8 mouse cellular contexts compared by ENCODE assay signal in genomic region chr3:60601686-60602085, GRCm38 (mm10).
A peak's percentile ranks its signal among the peaks of the same experiment; 100 is the strongest.
DNase-seq lines count a peak whose midpoint lies in the region; ATAC-seq and TF ChIP-seq lines count a peak whose summit lies in the region.

No protein-coding gene starts in this region.

- H3K79me3 ChIP-seq in C2C12 (ENCODE audit: low read depth) = peaks cover 52% of the 10 kb centered on the region

- H3K27ac ChIP-seq in embryonic facial prominence, embryonic 11.5 days (replicated peaks; ENCODE audit: low read depth, low read length) = no peak overlapping the region
- H3K27ac ChIP-seq in heart, embryonic 14.5 days (replicated peaks in 1 of 2; ENCODE audit: control insufficient read depth in 1 of 2, insufficient read depth in 1 of 2, low read depth in 2 of 2, low read length in 2 of 2) = no peak overlapping the region
- no peak overlapping the region for H3K27ac ChIP-seq in neural tube, embryonic 15.5 days (replicated peaks)

- H3K4me3 ChIP-seq in C2C12 (ENCODE audit: insufficient read depth, poor library complexity, severe bottlenecking) = no peak overlapping the region
- no peak overlapping the region for H3K4me3 ChIP-seq in embryonic facial prominence, embryonic 11.5 days (ENCODE audit: low read depth, low read length)
- no peak overlapping the region for H3K4me3 ChIP-seq in heart, embryonic 14.5 days (ENCODE audit: control insufficient read depth in 1 of 2, insufficient read depth in 1 of 2, low read depth in 1 of 2, low read length in 2 of 2)
- H3K4me3 ChIP-seq in neural tube, embryonic 15.5 days (replicated peaks) = no peak overlapping the region

- WGBS in embryonic facial prominence, embryonic 11.5 days = 20% methylated on average over 4 of the region's 4 CpGs
- WGBS in heart, embryonic 14.5 days = 24% methylated on average over 4 of the region's 4 CpGs
- 17% methylated on average over 4 of the region's 4 CpGs for WGBS in neural tube, embryonic 15.5 days

- TF ChIP-seq CTCF in C2C12 (IDR thresholded peaks at IDR 0.05; ENCODE audit: control insufficient read depth, insufficient read depth, insufficient read length) = peak; percentile 48

- no peak for ATAC-seq in embryonic facial prominence, embryonic 11.5 days (replicated peaks; ENCODE audit: insufficient number of reproducible peaks, low FRiP score, low TSS enrichment, low read depth)
- ATAC-seq in heart, embryonic 14.5 days (ENCODE audit: insufficient number of reproducible peaks, insufficient read depth, low FRiP score, low read depth) = peak; percentile 28; the same call in 1 of the 2 replicates
- ATAC-seq in neural tube, embryonic 15.5 days (ENCODE audit: low FRiP score) = peak; percentile 54; the same call in 1 of the 2 replicates

- peaks cover 76% of the 10 kb centered on the region for H3K79me2 ChIP-seq in C2C12 (ENCODE audit: control insufficient read depth, insufficient read depth)

- no peaks in the 10 kb centered on the region for H3K27me3 ChIP-seq in C2C12 (ENCODE audit: control insufficient read depth, insufficient read depth, insufficient read length)
- H3K27me3 ChIP-seq in embryonic facial prominence, embryonic 11.5 days (ENCODE audit: control insufficient read depth, insufficient read depth, low read length) = no peaks in the 10 kb centered on the region
- no peaks in the 10 kb centered on the region for H3K27me3 ChIP-seq in heart, embryonic 14.5 days (ENCODE audit: control insufficient read depth, insufficient read depth, low read length)
- no peaks in the 10 kb centered on the region for H3K27me3 ChIP-seq in neural tube, embryonic 15.5 days (replicated peaks)

- H3K4me2 ChIP-seq in embryonic facial prominence, embryonic 11.5 days (ENCODE audit: low read depth, low read length) = no peak overlapping the region
- no peak overlapping the region for H3K4me2 ChIP-seq in heart, embryonic 14.5 days (ENCODE audit: low read length)
- H3K4me2 ChIP-seq in neural tube, embryonic 15.5 days = no peak overlapping the region

- H3K9me3 ChIP-seq in embryonic facial prominence, embryonic 11.5 days (replicated peaks; ENCODE audit: control insufficient read depth, low read length) = no peaks in the 10 kb centered on the region
- no peaks in the 10 kb centered on the region for H3K9me3 ChIP-seq in heart, embryonic 14.5 days (ENCODE audit: control insufficient read depth, low read length)
- H3K9me3 ChIP-seq in neural tube, embryonic 15.5 days (replicated peaks) = no peaks in the 10 kb centered on the region

- H3K36me3 ChIP-seq in C2C12 (ENCODE audit: control insufficient read depth, insufficient read depth) = peaks cover 48% of the 10 kb centered on the region
- no peaks in the 10 kb centered on the region for H3K36me3 ChIP-seq in embryonic facial prominence, embryonic 11.5 days (replicated peaks; ENCODE audit: control insufficient read depth, insufficient read depth, low read depth, low read length)
- H3K36me3 ChIP-seq in heart, embryonic 14.5 days (ENCODE audit: control insufficient read depth, insufficient read depth, low read length) = peaks cover 17% of the 10 kb centered on the region; the same call in 1 of the 2 replicates
- H3K36me3 ChIP-seq in neural tube, embryonic 15.5 days = no peaks in the 10 kb centered on the region

- H3ac ChIP-seq in C2C12 (ENCODE audit: control insufficient read depth, insufficient read length, low read depth) = no peak overlapping the region

- no peak overlapping the region for H3K9ac ChIP-seq in embryonic facial prominence, embryonic 11.5 days (replicated peaks; ENCODE audit: low read length)
- no peak overlapping the region for H3K9ac ChIP-seq in heart, embryonic 14.5 days (ENCODE audit: low read length)
- H3K9ac ChIP-seq in neural tube, embryonic 15.5 days (replicated peaks) = no peak overlapping the region

- no peaks in the 10 kb centered on the region for H3K4me1 ChIP-seq in embryonic facial prominence, embryonic 11.5 days (ENCODE audit: control insufficient read depth, insufficient read depth, low read length)
- H3K4me1 ChIP-seq in heart, embryonic 14.5 days (ENCODE audit: control insufficient read depth in 2 of 2, insufficient read depth in 2 of 2, low read length in 2 of 2) = peaks cover 10 to 36% of the 10 kb centered on the region in 2 experiments
- no peaks in the 10 kb centered on the region for H3K4me1 ChIP-seq in neural tube, embryonic 15.5 days

- DNase-seq in adrenal gland, postnatal 36 days = peak; percentile 83 to 84
- peak; percentile 81 for DNase-seq in embryonic facial prominence, embryonic 11.5 days (ENCODE audit: low spot score)
- peak; percentile 88 for DNase-seq in kidney, postnatal 10 days
- peak; percentile 71 to 76 for DNase-seq in lung, adult 18-20 months
- peak; percentile 71 for DNase-seq in thymus, postnatal 14 days

TF ChIP-seq in C2C12, 6 proteins besides CTCF, POLR2A, EP300 and RAD21:
- no peak for TF ChIP-seq MYOG (IDR thresholded peaks at IDR 0.05; ENCODE audit: control insufficient read depth, extremely low read depth, insufficient read length)
- no peak for TF ChIP-seq MAX (IDR thresholded peaks at IDR 0.05)
- no peak for TF ChIP-seq MYOD1 (IDR thresholded peaks at IDR 0.05; ENCODE audit: control insufficient read depth, insufficient read length, low read depth)
- TF ChIP-seq CEBPB (IDR thresholded peaks at IDR 0.05; ENCODE audit: low read depth) = no peak
- TF ChIP-seq USF1 (IDR thresholded peaks at IDR 0.05; ENCODE audit: low read depth) = no peak
